Mouse (Mus musculus) erythroblast, embryonic 14.5 days (primary cell): Measurements from ENCODE around the gene Fgd5. TPM values are rescaled to one million over a fixed set of nuclear protein-coding genes. Genes with fewer than 3 reads are reported as not detected.

ENCODE experiments used
- H3K27me3 ChIP-seq: 2 replicates; pipeline ENCODE4 v1.6.1; 2012; ENCODE audit warnings: inconsistent platforms; ENCODE audit not compliant: control insufficient read depth
- H3K36me3 ChIP-seq: 2 replicates; pipeline ENCODE4 v1.6.1; 2012; ENCODE audit warnings: mild to moderate bottlenecking, inconsistent platforms; ENCODE audit not compliant: control insufficient read depth
- H3K4me1 ChIP-seq: 2 replicates; pipeline ENCODE4 v1.6.1; 2012; ENCODE audit warnings: inconsistent platforms; ENCODE audit not compliant: control insufficient read depth
- H3K4me3 ChIP-seq: replicated peaks from 2 replicates; pipeline ENCODE3; 2012; ENCODE audit warnings: moderate library complexity, mild to moderate bottlenecking, inconsistent platforms
- H3K9me3 ChIP-seq: 2 replicates; pipeline ENCODE4 v1.6.1; 2012; ENCODE audit warnings: low read length, inconsistent platforms, mixed read lengths; ENCODE audit not compliant: control insufficient read depth
- GATA1 ChIP-seq: IDR thresholded peaks from 2 replicates; pipeline ENCODE4 v1.6.1; 2012; ENCODE audit warnings: low read length, inconsistent platforms, mixed read lengths
- TAL1 ChIP-seq: IDR thresholded peaks from 3 replicates; pipeline ENCODE4 v1.6.1; 2012; ENCODE audit warnings: low read length, inconsistent platforms, mixed read lengths
- polyA plus RNA-seq: library from polyadenylated mRNA; stranded (reverse); fragments of >175 nt; gene quantifications from 2 replicates; pipeline ENCODE4 v1.2.3, GENCODE M21; 2012

Fgd5 gene
- polyA plus RNA-seq, 1 experiment, result 0.01 TPM

GRCm38 (mm10) chr6:92016738-92017137 lies 38.1 kb downstream of the Fgd5 start:
- H3K4me1 ChIP-seq, result no peaks in the 10 kb centered on the region
- no peaks in the 10 kb centered on the region for H3K9me3 ChIP-seq
- TF ChIP-seq TAL1 (no peak), GATA1 (no peak)
- no peaks in the 10 kb centered on the region for H3K27me3 ChIP-seq
- H3K36me3 ChIP-seq, result no peaks in the 10 kb centered on the region
- no peak overlapping the region for H3K4me3 ChIP-seq

DNA sequence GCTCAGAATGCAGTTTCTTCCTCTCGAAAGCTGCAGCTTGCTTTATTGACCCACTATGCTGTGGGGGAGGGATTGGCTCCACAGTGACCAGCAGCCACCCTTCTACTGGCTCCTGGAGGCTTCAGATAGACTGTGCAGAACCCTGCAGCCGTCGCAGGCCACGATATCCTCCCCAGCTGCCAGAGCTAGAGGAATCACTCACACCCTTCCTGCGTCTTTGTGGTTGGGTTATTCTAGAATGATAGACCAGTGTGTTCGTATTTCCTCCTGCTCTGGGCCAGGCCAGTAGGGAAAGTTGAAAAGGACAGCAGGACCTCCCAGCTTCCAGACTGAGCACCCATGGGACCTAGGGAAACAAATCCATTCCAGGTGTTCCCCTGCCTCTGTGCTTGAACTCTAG lies 39.7 kb downstream of the Fgd5 start:
- Histone ChIP-seq H3K9me3 (no peaks in the 10 kb centered on the region), H3K27me3 (no peaks in the 10 kb centered on the region), H3K4me1 (no peaks in the 10 kb centered on the region), H3K4me3 (no peak overlapping the region), H3K36me3 (no peaks in the 10 kb centered on the region)
- TF ChIP-seq TAL1 (no peak), GATA1 (no peak)

GRCm38 (mm10) chr6:92021061-92021460 lies 42.4 kb downstream of the Fgd5 start:
- Histone ChIP-seq H3K4me3 (no peak overlapping the region), H3K4me1 (peaks cover 18% of the 10 kb centered on the region), H3K36me3 (no peaks in the 10 kb centered on the region), H3K9me3 (no peaks in the 10 kb centered on the region), H3K27me3 (no peaks in the 10 kb centered on the region)
- no peak for TF ChIP-seq GATA1

GRCm38 (mm10) chr6:92021506-92021905 lies 42.8 kb downstream of the Fgd5 start:
- Histone ChIP-seq H3K27me3 (no peaks in the 10 kb centered on the region), H3K4me3 (no peak overlapping the region), H3K9me3 (no peaks in the 10 kb centered on the region), H3K36me3 (no peaks in the 10 kb centered on the region), H3K4me1 (peaks cover 23% of the 10 kb centered on the region)
- TF ChIP-seq TAL1 (no peak), GATA1 (no peak)

- peaks cover 25% of the 10 kb centered on the region for H3K4me1 ChIP-seq
- H3K4me3 ChIP-seq, result no peak overlapping the region
- H3K9me3 ChIP-seq, result no peaks in the 10 kb centered on the region
- TF ChIP-seq GATA1 (no peak), TAL1 (no peak)
- no peaks in the 10 kb centered on the region for H3K27me3 ChIP-seq
- no peaks in the 10 kb centered on the region for H3K36me3 ChIP-seq
Measured at GRCm38 (mm10) chr6:92025252-92025651, 46.6 kb downstream of the Fgd5 start.

DNA sequence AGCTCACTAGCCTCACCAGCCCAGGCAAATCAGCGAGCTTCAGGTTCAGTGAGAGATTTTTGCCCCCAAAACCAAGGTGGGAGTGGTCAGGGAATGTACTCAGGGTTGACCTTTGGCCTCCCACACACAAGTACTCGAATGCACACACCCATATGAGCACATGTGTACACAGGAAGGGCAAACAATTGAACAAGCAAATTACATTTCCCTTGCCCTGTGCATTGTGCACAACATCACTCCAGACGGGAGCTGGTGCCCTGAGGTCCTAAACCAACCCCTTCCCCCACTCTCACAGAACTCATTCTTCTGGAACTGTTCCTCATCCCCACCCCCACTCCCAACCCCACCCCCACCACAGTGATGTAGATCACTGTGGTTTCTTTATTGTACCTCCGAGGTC lies 48.7 kb downstream of the Fgd5 start:
- H3K4me3 ChIP-seq, result no peak overlapping the region
- TF ChIP-seq GATA1, result no peak
- TF ChIP-seq TAL1, result no peak
- H3K27me3 ChIP-seq, result no peaks in the 10 kb centered on the region
- H3K4me1 ChIP-seq, result peaks cover 34% of the 10 kb centered on the region
- H3K9me3 ChIP-seq, result no peaks in the 10 kb centered on the region
- H3K36me3 ChIP-seq, result no peaks in the 10 kb centered on the region

GRCm38 (mm10) chr6:92030646-92031045 lies 52.0 kb downstream of the Fgd5 start:
- Histone ChIP-seq H3K36me3 (no peaks in the 10 kb centered on the region), H3K9me3 (no peaks in the 10 kb centered on the region), H3K27me3 (no peaks in the 10 kb centered on the region), H3K4me1 (peaks cover 19% of the 10 kb centered on the region), H3K4me3 (no peak overlapping the region)
- TF ChIP-seq TAL1, result no peak
- no peak for TF ChIP-seq GATA1

- peaks cover 10% of the 10 kb centered on the region for H3K4me1 ChIP-seq
- TF ChIP-seq TAL1, result no peak
- TF ChIP-seq GATA1, result no peak
- H3K36me3 ChIP-seq, result no peaks in the 10 kb centered on the region
- no peaks in the 10 kb centered on the region for H3K27me3 ChIP-seq
- H3K9me3 ChIP-seq, result no peaks in the 10 kb centered on the region
- H3K4me3 ChIP-seq, result no peak overlapping the region
Measured at GRCm38 (mm10) chr6:92034713-92035112, 56.0 kb downstream of the Fgd5 start.

- H3K27me3 ChIP-seq, result no peaks in the 10 kb centered on the region
- no peaks in the 10 kb centered on the region for H3K36me3 ChIP-seq
- peaks cover under 1% of the 10 kb centered on the region; the same call in 1 of the 2 replicates for H3K4me1 ChIP-seq
- no peaks in the 10 kb centered on the region for H3K9me3 ChIP-seq
- H3K4me3 ChIP-seq, result no peak overlapping the region
- TF ChIP-seq GATA1, result no peak
- no peak for TF ChIP-seq TAL1
Measured at GRCm38 (mm10) chr6:92036372-92036771, 57.7 kb downstream of the Fgd5 start.

DNA sequence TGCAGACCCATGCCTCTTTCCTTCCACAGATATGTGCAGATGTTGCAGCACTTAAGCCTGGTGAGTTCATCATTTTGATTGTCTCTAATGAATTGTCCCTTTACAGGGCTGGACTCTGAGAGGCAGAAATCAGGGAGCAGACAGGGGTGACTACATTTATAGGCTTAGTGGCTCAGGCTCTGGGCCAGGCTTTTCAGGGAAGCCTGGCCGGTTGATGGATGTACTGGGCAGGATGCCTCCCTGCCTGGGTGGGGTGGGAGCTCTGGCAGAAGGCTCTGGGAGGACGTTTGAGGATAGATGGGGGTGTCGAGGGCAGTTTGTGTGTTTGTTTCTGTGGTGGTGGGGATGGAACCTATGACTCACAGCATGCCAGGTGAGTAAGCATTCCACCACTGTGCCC lies 59.5 kb downstream of the Fgd5 start:
- TF ChIP-seq GATA1, result no peak
- TF ChIP-seq TAL1, result no peak
- peaks cover 11% of the 10 kb centered on the region for H3K4me1 ChIP-seq
- no peaks in the 10 kb centered on the region for H3K27me3 ChIP-seq
- H3K4me3 ChIP-seq, result no peak overlapping the region
- H3K9me3 ChIP-seq, result no peaks in the 10 kb centered on the region
- H3K36me3 ChIP-seq, result no peaks in the 10 kb centered on the region
